Mouse (Mus musculus) spleen, postnatal 36 days (tissue): ENCODE data around the gene Pex19.

ENCODE experiments used
- DNase-seq, 2 experiments: peaks; one replicate each; pipeline ENCODE4 v3.0.0; 2022; ENCODE audit warnings: low spot score in 2 of 2, mixed read lengths in 1 of 2

The Pex19 gene

DNA sequence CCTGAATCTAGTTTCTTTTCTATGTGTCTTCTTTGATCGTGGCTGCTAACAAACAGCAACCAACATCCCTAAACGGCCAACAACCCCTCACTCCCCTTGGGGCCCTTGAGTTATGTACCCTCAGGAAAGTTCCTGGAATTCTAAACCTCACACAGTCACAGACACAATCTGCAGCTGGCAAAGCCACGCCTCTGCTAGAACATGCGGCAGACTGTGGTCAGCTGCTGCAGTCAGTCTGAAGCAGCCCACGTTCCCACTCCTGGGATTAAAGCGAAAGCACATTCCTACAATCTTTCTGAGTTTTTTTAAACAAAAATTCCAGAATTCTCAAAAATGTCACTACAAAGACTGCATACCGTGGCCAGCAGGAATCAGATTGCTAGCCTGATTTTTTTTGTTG lies 7.0 kb downstream of the Pex19 start:
- no peak for DNase-seq

GRCm38 (mm10) chr1:172134072-172134471 lies 7.5 kb downstream of the Pex19 start:
- DNase-seq: no peak

DNA sequence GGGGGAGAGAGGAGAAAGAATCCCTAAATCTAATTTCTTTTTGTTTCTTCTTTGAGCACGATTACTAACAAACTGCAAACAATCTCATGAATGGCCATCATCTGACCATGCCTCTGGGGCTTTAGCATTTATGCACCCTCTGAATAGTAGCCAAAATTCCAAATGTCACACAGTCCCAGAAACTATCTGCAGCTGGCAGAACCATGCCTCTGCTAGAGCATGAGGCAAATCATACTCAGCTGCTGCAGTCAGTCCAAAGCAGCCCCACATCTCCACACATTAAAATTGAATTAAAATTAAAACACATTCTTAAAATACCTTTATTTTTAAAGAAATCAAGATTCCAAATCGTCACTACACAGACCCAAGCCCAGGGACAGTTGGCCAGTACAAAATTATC lies 13.6 kb downstream of the Pex19 start:
- no peak for DNase-seq

DNA sequence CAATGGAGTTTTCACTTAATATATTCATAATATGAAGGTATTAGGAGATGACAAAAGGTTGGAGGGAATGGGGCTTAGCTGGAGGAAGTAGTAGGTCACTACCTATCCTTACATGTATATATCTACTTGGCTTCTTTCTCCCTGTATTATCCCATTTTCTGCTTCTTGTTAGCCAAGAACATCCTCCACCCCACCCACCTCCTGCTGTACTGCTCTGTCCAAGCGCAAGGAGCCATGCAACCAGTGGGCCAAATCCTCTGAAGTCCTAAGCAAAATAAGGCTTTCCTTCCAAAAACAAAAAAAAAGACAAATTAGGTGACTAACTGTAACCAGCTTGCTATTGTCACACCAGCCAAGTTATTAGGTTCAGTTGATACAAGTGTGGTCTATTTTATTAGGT lies 14.3 kb downstream of the Pex19 start:
- DNase-seq: no peak

DNA sequence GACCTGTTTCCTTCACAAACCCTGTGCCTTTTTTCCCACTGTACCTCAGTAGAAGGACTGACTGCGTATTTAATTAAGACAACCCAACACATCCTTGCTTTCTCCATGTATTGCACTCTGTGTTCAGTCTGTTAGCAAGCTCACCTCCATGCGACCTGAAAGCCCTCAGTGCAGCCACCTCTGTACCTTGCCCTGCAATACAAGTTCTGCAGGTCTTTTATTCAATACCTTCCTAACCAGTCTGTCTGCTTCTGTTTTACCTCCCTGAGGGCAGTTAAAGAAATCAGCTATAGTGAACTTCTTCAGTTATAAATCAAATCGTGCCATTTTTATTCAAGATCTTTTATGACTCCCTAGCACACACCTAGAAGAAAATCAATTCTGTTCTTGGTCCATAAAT lies 15.0 kb downstream of the Pex19 start:
- DNase-seq: no peak

- DNase-seq: peak; percentile 57 to 67
Observed at GRCm38 (mm10) chr1:172143570-172143969, 17.0 kb downstream of the Pex19 start.

DNA sequence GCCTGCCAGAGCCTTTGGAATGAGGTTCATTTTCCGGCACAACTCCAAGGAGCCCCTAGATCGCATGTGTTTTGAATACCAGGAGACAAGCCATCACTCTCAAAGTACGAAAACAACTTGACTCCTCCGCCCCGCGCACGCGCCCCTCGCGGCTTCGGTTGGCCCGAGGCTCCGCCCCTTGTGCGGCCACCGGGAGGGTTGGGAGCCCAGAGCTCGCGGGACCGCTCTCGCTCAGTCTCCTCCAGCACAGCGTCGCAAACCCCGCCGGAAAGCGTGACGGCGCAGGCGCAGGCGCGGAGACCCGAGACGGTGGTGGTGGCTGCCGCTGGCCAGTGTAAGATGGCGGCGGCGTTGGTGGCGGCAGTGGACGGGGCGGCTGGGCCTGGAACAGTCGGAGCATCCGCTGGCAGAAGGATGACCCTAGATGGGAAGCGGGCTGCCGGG lies 21.3 kb downstream of the Pex19 start, which contains the start of gene Dcaf8:
Dcaf8 (plus strand) TSS at position 250 of the 444 bp plus-strand sequence.
- peak; percentile 99 for DNase-seq

GRCm38 (mm10) chr1:172148279-172148954 lies 21.9 kb downstream of the Pex19 start:
- peak; percentile 17 to 35 for DNase-seq

GRCm38 (mm10) chr1:172148955-172149815 lies 22.6 kb downstream of the Pex19 start:
- DNase-seq: peak in 1 of 2 experiments; percentile 16

DNA sequence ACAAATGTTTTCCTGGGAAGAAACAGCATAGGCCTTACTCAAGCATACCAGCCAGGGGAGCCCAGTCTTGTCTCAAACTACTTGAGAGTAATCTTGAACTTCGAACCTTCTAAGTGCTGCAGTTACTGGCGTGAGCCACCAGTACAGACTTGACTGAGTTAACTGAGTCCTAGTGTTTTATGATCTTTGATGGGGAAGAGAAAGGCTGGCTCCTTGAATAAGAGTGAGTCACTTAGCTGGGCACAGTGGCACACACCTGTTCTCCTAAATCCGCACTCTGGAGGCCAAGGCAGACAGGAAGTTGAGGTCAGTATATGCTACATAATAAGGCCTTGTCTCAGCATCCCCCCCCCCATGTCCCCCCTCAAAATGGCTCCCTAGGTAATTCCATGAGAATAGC lies 28.0 kb downstream of the Pex19 start:
- DNase-seq: no peak

DNA sequence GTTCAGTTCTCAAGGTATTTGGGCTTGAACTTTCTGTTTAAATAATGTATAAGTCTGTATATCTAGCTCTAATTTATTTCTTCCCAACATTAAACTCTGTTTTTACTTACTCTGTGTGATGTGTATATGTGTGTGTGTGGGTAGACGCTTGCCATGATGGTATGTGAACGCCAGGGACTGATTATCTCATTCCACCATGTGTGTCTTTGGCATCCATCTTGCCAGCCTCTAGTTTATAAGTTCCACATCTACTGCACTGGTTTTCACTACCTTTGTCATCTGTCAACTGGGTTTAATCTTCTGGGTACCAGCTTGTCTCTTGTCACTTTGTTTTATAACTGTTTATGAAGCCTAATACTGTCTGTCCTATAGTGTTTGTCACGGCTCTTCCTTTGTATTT lies 29.0 kb downstream of the Pex19 start:
- no peak for DNase-seq

GRCm38 (mm10) chr1:172159970-172160369 lies 33.4 kb downstream of the Pex19 start:
- no peak for DNase-seq

DNA sequence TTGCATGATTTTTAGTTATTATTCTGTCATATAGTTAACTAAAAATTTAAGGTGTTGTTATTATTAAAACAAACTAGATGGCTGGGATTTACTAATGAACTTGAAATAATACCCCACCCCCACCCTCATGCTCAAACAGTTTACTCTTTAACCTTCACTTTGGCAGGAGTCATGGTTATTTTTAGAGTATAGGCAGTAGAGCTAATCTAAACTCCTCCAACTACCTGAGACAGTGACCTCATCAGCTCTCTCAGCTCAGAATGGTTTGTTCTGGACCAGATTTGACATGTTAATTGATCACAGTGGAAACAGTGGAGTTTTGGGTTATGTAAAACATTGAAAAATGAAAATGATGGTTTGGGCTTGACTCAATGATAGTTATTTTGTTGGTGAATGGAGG lies 34.0 kb downstream of the Pex19 start:
- DNase-seq: no peak

DNA sequence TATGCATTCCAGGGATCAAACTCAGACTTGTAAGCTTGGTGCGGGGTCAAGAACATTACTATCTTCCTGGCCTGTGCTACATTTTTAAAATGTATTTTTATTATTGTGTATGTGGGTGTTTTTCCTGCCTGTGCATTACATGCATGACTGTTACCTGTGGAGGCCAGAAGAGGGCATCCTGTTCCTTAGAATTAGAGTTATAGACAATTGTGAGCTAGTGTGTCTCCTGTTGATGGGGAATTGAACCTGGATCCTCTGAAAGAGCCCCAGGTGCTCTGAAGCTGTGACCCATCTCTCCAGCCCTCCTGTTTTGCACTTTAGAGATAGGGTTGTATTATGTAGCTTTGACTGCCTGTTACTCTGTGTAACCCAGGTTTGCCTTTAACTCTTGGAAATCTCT lies 35.5 kb downstream of the Pex19 start:
- peak; percentile 20 to 45 for DNase-seq

DNA sequence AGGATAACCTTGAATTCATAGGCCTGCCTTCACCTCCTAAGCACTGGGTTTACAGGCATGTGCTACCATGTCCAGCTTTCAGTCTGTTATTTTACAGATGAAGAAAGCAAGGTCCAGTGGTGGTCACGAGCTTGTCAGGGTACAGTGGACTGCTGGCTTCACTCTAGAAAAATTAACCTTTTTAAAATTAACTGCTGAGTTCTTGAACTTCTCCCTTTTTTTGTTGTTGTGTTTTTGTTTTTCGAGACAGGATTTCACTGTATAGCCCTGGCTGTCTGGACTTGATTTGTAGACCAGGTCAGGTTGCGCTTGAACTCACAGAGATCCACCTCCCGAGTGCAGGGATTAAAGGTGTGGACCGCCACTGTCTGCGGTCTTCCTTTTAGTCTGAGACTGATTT lies 36.4 kb downstream of the Pex19 start:
- no peak for DNase-seq

GRCm38 (mm10) chr1:172167911-172168310 lies 41.4 kb downstream of the Pex19 start:
- no peak for DNase-seq

DNA sequence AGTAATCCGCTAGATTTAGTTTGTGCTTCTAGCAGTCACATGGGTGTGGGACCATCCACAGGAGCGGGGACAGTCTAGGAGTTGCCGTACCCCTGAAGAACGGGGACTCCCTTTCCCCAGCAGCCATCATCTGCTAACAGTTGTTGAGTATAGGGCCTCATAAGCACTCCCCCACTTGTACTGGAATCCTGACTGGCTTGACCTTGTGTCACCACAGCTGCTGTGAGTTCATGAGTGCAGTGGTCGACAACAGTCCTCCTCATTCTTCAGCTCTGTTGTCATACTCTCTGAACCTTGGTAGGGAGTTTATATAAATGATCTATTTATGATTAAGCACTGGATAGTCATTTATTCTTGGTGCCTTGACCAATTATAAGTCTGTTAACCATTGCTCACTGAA lies 43.3 kb downstream of the Pex19 start:
- no peak for DNase-seq

- no peak for DNase-seq
Observed at GRCm38 (mm10) chr1:172172381-172172780, 45.8 kb downstream of the Pex19 start.

DNA sequence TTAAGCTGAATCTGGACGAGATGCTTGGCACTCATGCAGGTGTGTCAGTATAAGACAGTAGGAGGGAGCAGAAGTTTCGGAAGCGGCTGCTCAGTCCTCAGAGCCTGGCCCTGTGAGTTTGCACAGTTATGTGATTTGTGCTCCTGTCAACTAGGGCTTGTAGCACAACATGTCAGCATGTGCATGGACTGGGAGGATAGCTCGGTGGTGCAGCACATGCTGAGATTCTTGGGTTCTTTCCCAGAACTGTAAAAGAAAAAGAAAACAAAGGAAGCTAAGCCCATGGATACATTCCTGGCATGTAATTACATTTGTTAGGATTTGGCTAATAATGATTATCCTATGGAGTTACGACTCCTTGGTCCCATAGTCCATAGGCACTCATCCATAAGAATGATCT lies 46.6 kb downstream of the Pex19 start:
- no peak for DNase-seq

DNA sequence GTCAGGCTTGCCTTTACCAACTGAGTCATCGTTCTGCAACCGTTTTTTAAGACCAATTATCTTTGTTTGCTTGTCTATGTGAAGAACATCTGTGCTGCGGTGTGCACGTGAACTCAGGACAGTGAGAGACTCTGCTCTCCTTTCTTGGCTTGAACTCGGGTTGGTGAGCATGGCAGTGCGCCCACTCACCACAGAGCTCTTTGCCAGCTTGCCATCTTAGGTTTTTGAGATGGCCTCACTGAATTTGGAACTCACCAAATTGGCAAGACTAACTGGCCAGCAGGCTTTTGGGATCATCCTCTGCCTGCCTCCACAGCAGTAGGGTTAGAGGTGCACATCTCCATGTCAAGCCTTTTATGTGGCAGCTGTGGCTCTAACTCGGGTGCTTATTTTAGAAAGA lies 51.2 kb downstream of the Pex19 start:
- DNase-seq: no peak

GRCm38 (mm10) chr1:172179102-172179501 lies 52.5 kb downstream of the Pex19 start:
- DNase-seq: no peak

DNA sequence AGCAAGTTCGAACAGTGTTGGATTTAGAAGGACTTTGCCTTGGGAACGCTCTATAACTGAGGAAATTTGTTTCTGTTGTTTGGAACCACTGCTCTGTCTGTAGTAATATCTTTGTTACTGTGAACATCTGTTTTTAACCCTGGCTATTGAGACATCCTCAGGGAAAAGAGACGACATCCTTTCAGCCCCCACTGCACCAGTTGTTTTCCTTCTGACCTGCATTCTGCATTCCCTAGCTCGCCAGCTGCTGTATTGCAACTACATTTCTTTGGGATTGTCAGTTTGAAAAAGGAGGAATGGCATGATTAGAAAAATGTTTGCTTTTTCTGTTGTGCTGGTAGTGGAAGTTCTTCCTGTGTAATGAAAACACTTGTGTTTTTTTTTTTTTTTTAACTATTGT lies 54.3 kb downstream of the Pex19 start:
- no peak for DNase-seq

GRCm38 (mm10) chr1:172181777-172182176 lies 55.2 kb downstream of the Pex19 start:
- no peak for DNase-seq
